Mouse (Mus musculus) hematopoietic stem cell, adult 5-6 weeks (primary cell): ENCODE results near the gene Unc119b. TPM values are rescaled to one million over a fixed set of nuclear protein-coding genes. Genes with fewer than 3 reads are reported as not detected.
"Not testable (repeated sequence)": the region's sequence is repeated elsewhere in the genome, so short reads cannot be mapped to it uniquely, and the experiment has no call there.

ENCODE experiments used
- ATAC-seq, 2 experiments: fragments of 125-278 bp in 1 of 2; replicated peaks in 1 of 2; 2 replicates each; pipeline ENCODE4 v1.8.0; 2016 to 2017; ENCODE audit warnings: inconsistent platforms in 2 of 2, mild to moderate bottlenecking in 2 of 2, moderate number of reproducible peaks in 2 of 2, low read depth in 1 of 2, moderate TSS enrichment in 1 of 2; ENCODE audit not compliant: low FRiP score in 2 of 2, poor library complexity in 2 of 2, severe bottlenecking in 2 of 2, insufficient read depth in 1 of 2, low TSS enrichment in 1 of 2
- total RNA-seq: library from RNA; stranded (forward); fragments of 172-1452, 232-1000 nt; gene quantifications from 2 replicates; pipeline ENCODE4 v1.2.3, GENCODE M21; 2017

Gene Unc119b
- total RNA-seq, 1 experiment from 2014 or later: 12.8 TPM

DNA sequence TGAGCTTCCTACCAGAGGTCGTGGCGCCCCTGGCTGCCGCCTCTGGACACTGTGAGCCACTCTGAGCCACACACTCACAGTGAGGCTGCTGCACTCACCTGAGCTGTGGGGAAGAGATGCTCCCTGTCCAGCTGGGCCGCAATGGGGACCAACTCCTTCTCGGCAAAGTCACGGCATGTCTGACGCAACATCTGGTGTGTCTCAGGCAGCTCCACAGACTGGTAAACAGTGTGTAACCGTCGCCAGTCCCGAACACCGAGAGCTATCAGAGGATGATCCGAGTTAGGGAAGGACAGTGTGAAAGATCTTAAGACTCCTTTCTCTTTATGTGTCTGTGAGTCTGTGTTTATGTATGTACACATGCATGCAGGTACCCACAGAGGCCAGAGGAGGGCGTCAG, 17.3 kb downstream of the Unc119b start:
- ATAC-seq: no peak

DNA sequence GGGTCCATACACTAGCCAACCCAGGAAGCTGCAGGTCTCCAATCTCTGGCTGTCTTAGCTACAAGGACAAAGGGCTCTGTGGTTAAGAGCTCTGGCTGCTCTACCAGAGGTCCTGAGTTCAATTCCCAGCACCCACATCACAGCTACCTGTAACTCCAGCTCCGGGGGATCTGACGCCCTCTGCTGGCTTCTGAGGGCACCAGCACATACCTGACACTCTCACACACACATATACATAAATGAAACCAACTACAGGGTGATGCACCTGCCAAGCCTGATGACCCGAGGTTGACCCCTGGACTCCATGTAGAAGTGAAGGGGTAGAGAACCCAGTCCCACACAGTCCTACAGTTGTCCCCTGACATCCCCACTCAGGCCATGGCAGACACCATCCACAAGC, 18.3 kb downstream of the Unc119b start:
- ATAC-seq: no peak

DNA sequence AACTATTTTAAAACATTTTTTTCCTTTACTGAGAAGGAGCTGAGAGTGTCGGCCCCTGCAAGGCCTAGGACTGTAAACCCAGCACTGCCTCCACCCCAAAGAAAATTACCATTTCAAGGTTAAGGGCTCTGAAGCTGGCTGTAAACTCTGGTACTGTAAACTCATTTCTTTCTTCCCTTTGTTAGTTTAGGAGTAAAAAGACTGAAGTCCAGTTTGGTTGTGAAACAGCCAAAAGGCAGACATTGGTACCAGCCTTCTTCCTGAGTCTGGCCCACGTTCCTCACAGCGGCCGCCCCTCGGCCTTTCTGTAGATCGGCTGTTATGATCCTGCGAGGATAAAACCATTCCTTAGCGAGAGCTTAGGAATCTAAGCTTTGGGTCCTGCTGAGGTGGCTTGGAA, 20.3 kb downstream of the Unc119b start:
- no peak for ATAC-seq

- ATAC-seq: no peak
These were observed 21.5 kb downstream of the Unc119b start for GRCm38 (mm10) chr5:115113244-115113643.

DNA sequence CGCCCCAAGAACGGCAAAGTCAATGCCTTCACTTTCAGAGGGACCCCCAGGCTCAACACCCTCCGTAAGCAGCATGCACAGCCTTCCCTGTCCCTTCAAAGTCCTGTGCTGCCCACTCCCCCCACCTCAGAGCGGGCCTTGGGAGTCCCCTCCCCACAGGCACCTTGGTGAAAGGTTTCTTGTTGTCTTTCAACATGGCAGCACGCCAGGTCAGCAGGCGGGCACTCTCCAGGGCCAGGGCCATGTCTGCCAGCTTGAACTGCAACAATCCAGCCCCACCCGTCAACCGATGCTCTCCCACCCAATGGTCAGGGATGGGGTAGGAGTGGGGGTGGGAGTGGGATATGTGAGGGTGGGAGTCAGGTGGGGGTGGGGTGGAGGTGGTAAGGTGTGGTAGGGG, 23.6 kb downstream of the Unc119b start:
- ATAC-seq: no peak

GRCm38 (mm10) chr5:115103253-115103652, 31.5 kb downstream of the Unc119b start:
- ATAC-seq: not testable (repeated sequence)

- ATAC-seq: no peak
These were observed 32.5 kb downstream of the Unc119b start for GRCm38 (mm10) chr5:115102231-115102630.

GRCm38 (mm10) chr5:115100473-115100872, 34.3 kb downstream of the Unc119b start:
- no peak for ATAC-seq

- ATAC-seq: no peak
These were observed 34.8 kb downstream of the Unc119b start for GRCm38 (mm10) chr5:115099991-115100390.

DNA sequence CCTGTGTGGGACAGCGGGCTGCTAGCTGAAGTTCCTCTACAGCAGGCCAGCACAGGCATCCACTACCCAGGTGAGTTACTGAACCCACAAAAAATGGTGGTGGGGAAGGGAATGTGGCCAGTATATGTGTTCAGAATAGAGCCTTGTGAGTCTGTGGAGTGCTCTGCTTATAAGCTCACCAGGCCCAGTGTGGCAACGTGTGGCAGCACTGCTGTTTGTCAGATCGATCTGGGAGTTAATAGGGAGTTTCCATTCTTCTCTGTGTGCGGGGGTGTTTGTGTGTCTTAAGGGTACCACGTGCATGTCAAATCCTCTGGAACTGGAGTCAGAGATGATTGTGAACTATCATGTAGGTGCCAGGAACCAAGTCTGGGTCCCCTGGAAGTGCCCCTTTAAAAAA, 35.2 kb downstream of the Unc119b start:
- no peak for ATAC-seq

GRCm38 (mm10) chr5:115098195-115098594, 36.6 kb downstream of the Unc119b start, which contains the start of gene Gm10401:
Gene Gm10401, minus strand, starts transcription at chr5:115098295.
- no peak for ATAC-seq

DNA sequence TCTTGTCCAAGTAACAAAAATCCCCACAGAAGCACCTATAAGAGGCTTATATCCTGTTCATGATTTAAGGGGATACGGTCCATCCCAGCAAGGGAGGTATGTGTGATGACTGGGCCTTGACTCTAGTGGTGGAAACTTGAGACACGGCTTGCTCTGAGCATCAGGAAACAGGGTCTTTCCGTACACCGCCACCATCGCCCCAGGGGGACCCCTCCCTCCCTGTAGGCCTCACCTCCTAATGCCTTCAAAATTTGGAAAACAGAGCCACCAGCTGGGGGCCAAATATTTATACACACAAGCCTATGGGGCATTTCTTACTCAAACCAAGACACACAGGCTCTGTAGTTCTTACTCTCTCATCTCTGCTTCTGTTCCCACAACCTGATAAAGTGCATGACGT, 43.0 kb downstream of the Unc119b start:
- ATAC-seq: no peak

GRCm38 (mm10) chr5:115091015-115091414, 43.8 kb downstream of the Unc119b start:
- no peak for ATAC-seq

DNA sequence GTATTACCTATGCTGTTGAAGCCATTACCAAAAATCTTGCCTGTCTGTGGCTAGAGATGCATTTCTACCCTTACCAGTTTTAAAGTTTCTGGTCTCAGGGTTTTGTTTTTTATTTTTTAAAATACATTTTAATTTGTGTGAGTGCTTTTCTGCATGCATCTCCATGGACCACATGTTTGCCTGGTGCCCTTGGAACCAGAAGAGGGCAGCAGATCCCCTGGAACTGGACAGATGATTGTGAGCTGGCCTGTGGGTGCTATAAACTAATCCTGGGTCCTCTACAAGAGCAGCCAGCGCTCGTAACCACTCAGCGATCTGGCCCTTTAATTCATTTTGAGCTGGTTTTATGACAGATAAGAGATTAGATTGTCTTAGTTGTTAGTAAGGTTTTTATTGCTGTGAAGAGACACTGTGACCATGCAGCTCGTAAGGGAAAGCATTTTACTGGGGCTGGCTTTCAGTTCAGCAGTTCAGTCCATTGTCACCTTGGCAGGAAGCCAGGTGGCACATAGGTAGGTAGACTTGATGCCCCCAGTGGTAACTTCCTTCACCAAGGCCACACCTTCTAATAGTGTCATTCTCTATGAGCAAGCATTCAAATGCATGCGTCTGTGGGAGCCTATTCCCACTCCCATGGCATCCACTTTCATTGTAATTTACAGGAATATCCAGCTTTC, 45.0 kb downstream of the Unc119b start:
- no peak for ATAC-seq

DNA sequence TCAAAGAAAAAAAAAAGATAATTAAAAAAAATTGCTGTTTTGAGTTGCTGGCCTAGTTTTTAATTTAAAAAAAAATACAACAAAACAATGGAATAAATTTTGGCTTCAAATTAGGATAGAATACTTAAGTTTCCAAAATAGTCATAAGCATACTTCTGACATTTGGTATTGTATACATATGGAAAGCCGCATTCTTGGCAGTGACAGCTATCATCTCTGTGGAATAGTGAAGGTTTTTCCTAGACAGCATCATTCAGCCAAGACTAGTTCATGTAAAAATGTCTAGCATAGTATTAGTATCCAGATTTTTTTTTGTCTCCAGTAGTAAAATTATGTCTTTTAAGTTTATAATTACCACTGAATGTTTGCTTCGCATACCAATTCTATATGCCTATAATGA, 49.1 kb downstream of the Unc119b start:
- ATAC-seq: no peak

DNA sequence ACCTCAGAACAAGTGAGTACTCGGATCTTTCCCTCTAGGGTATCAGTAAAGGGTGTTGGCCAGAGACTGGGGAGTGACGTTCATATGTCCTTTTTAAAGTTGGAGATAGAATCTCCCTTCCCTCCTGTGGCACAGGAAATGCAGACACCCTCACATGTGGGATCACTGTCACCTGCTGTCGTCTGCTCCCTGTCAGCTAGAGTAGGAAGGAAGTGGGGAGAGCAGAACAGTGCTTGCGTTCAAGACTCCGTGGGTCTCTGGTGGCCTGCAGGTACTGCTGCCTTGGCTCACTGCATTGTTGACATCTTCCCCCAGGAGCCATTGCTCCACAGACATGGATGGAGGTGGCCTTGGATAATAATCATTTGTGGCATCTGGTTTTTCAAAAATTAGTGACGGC, 51.3 kb downstream of the Unc119b start:
- ATAC-seq: no peak

GRCm38 (mm10) chr5:115081636-115082035, 53.1 kb downstream of the Unc119b start:
- ATAC-seq: no peak

DNA sequence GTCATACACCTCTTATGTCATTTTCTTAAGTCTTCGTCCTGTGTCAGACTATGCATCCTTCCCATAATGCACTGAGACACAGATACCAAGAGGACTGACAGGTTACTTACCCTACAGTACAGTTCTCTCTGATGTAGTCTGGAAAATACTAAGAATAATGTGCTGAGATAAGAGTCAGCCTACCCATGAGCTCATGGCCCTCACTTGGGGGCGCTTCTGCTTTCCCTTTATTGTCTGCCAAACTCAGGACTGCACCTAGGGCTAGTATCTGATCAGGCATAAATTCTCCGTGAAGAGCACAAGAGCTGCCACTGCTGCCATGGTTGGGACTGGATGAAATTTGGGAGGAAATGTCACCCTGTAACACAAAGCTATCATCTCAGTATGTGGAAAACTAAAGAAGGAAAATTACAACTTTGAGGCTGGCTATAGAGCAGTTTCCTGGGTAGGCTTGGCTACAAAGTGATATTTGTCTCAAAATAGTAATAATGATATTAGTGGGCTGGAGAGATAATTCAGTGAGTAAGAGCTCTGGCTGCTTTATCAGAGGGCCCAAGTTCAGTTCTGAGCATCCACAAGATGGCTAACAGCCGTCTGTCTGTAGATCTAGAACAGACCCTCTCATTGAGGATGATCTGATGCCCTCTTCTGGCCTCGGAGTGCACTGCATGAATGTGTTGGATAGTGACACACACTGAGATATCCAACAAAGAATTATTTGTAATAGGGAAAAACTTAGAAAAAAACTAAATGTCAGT, 58.5 kb downstream of the Unc119b start:
- ATAC-seq: peak; percentile 35 to 79; a peak in 2 of 4 replicates

DNA sequence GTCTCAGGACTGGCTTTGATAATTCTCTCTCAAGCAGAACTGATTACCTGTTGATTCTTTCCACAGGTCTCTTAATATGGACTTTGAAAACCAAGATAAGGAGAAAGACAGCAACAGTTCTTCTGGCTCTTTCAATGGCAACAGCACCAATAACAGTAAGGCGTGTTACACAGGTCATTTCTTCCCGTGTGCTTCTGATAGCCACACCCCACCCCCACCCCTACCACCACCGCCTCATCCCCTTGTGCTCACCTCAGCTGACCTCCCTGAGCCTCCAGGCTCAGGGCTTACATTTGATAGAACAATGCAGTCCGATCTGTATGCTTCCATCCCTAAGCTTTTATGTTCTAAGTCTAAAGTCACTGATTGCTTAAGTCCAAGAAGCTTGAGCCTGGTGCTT, 60.0 kb downstream of the Unc119b start:
- ATAC-seq: no peak
